Mouse (Mus musculus) thymus, adult 2 months (tissue): ENCODE data around the gene Lsamp.

Experiments
- CTCF ChIP-seq: fragments of 200-500 bp; IDR thresholded peaks from 2 replicates; pipeline ENCODE4 v1.5.1; 2012; ENCODE audit warnings: mild to moderate bottlenecking, control low read depth, low read length, moderate library complexity, borderline replicate concordance; ENCODE audit not compliant: control insufficient read depth, poor library complexity, insufficient read depth; ENCODE audit errors: extremely low read depth
- POLR2A ChIP-seq: fragments of 200-500 bp; IDR thresholded peaks from 2 replicates; pipeline ENCODE4 v1.6.1; 2012; ENCODE audit warnings: mild to moderate bottlenecking, low read length, control low read depth, moderate library complexity; ENCODE audit not compliant: control insufficient read depth, poor library complexity, insufficient read depth; ENCODE audit errors: extremely low read depth

- TF ChIP-seq POLR2A (no peak), CTCF (no peak)
Observed at GRCm38 (mm10) chr16:40075556-40075955, 91.4 kb downstream of the Lsamp start.
